Mouse (Mus musculus): ENCODE measurements around the gene Pla2g2f.

The Pla2g2f gene

GRCm38 (mm10) chr4:138716697-138717096, 40.7 kb downstream of the Pla2g2f start:
- DNase-seq (ENCODE audit: low spot score), result no peak

DNA sequence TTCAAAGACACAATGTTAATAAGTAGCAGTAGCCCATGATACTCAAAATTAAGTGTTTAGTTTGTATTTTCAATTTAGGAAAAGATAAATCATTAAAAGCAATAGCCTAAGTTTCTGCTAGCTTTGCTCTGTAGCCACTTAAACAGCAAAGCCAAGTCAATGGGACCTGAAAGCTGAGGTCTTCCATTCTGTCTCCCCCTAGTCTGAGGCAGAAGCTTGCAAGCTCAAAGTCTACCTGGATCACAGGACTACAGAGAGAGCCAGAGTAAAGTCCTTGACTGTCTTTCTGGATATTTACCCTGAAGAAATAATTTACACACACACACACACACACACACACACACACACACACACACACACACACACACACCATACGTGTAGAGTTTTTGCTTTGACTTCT, 43.2 kb downstream of the Pla2g2f start:
- DNase-seq (ENCODE audit: low spot score), result no peak

GRCm38 (mm10) chr4:138712621-138713020, 44.8 kb downstream of the Pla2g2f start:
- no peak for DNase-seq (ENCODE audit: low spot score)

DNA sequence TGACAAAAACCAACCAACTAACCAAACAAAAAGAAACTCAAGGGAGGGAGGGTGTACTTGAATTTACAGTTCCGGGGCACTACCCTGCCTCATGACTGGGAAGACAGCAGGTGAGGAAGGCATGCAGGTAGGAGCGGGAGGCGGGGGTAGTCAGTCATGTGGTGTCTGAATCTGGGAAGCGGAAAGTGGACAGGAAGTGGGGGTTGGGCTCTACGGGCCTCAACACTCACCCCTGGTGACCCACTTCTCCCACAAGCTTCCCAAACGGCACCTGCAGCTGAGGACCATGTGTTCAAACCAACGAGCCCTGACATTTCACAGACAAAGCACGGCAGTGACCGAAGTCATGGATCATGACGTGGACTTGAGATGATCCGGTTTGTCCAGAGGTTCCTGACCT, 45.3 kb downstream of the Pla2g2f start:
- no peak for DNase-seq (ENCODE audit: low spot score)

GRCm38 (mm10) chr4:138711051-138711820, 46.2 kb downstream of the Pla2g2f start:
- DNase-seq (ENCODE audit: low spot score), result no peak

GRCm38 (mm10) chr4:138710633-138711032, 46.8 kb downstream of the Pla2g2f start:
- DNase-seq (ENCODE audit: low spot score), result no peak

DNA sequence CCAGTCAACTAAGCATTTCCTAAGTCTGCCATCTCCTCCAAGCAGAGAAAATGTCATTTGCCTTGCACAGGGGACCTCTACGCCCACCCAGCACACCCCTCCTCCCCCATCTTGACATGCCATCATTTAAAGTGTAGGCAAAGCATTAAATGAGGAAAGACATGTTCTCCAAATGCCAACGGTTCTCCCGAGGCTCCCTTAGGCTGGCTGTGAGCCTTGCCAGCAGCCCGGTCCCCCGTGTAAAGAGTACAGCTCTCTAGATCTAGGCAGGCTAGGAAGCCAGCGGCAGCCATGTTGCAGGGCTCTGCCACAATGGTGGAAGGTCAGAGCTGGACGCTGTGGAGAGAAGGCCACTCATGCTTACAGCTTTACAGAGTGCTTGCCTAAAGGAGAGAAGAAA, 47.5 kb downstream of the Pla2g2f start:
- no peak for DNase-seq (ENCODE audit: low spot score)

GRCm38 (mm10) chr4:138709246-138709645, 48.2 kb downstream of the Pla2g2f start:
- no peak for DNase-seq (ENCODE audit: low spot score)

GRCm38 (mm10) chr4:138708636-138709035, 48.8 kb downstream of the Pla2g2f start:
- peak; percentile 67 for DNase-seq (ENCODE audit: low spot score)

- DNase-seq (ENCODE audit: low spot score), result no peak
These were observed 50.8 kb downstream of the Pla2g2f start for GRCm38 (mm10) chr4:138706620-138707019.

DNA sequence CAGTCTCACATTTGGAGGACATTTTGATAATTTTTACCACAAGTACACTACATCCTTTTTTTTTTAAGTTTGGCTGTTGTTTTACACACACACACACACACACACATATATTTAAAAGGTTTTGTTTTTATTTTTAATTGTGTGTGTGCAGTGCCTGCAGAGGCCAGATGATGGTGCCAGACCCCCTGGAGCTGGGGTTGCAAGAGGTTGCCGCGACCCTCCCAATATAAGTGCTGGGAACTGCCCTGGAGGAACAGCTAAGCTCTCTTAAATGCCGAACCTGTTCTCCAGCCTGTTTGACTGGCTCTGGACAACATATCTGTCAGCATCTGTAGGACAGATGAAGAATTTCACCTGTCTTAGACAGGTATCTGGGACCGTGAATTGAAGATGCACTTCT, 53.3 kb downstream of the Pla2g2f start:
- DNase-seq (ENCODE audit: low spot score), result no peak

DNA sequence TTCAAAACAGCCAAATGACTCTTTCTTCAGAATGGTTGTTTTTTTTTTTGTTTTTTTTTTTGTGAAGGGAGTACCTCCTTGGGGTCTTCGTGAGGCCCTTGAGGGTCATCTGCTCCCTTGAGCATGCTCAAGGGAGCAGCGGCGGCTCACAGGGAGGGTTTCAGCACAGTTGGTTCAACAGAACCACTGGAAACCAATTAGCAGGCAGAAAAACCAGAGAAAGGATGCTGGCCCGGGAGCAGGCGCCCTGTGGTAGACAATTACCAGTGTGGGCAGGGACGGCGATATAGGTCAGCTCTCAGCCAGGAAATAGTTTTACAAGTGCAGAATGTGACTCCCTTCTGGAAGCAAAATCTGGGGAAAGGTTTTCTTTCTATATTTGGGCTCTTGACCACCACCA, 53.8 kb downstream of the Pla2g2f start:
- DNase-seq (ENCODE audit: low spot score), result no peak

DNA sequence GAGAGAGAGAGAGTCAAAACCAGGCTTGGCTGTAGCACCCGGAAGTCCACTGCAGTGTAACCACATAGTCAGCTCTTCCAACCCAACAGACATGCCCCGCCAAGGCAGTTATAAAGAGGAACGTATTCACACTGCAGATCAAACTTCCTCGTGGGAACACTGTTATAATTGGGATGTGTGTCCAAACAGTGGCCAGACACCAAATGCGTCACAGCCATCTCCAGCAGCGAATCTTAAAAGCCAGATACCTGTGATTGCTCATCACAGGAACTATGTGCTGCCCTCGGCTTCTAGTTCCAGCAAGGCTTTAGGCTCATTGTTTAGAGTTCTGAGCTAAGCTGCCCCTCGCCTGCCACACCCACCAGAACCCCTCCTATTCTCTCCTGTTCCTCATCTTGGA, 54.9 kb downstream of the Pla2g2f start:
- DNase-seq (ENCODE audit: low spot score), result no peak

- no peak for DNase-seq (ENCODE audit: low spot score)
These were observed 55.4 kb downstream of the Pla2g2f start for GRCm38 (mm10) chr4:138702031-138702430.

DNA sequence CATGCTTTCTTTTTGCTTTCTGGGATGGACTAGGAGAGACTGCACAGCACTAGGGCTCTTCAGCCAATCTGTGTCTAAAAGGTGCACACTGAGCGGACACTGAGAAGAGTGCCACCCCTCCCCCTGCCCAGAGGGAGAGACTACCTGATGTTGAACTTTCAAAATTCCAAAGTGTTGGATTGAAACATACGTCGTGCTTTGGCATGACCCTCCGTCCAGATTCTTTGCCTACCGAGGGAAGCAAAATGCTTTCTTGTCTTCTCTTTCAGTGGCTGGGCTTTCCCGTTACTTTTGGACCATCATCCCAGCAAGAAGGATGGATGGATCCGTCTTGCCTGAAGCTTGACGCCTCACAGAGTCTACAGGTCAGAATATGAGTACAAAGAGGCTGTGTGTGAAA, 56.3 kb downstream of the Pla2g2f start:
- DNase-seq (ENCODE audit: low spot score), result no peak

Measured in lung, postnatal 25 days (tissue).